Mouse (Mus musculus) embryonic facial prominence, embryonic 13.5 days (tissue): Measurements from ENCODE around the gene Bmp2. TPM values are rescaled to one million over a fixed set of nuclear protein-coding genes. Genes with fewer than 3 reads are reported as not detected.

Source experiments
- ATAC-seq: fragments of 200-750 bp; cut with Nextera tagmentation; 2 replicates; pipeline ENCODE4 v1.8.0; 2017; ENCODE audit warnings: low read depth; ENCODE audit not compliant: insufficient number of reproducible peaks, insufficient read depth, low FRiP score, low TSS enrichment
- H3K27ac ChIP-seq: fragments of 300-500 bp; sonication (generic); 2 replicates; pipeline ENCODE4 v1.5.1; 2015; ENCODE audit warnings: moderate library complexity, mild to moderate bottlenecking, inconsistent platforms
- H3K27me3 ChIP-seq: fragments of 300-500 bp; sonication (generic); 2 replicates; pipeline ENCODE4 v1.6.1; 2015; ENCODE audit warnings: mild to moderate bottlenecking, inconsistent platforms
- H3K36me3 ChIP-seq: fragments of 300-500 bp; sonication (generic); 2 replicates; pipeline ENCODE4 v1.6.1; 2015; ENCODE audit warnings: mild to moderate bottlenecking, inconsistent platforms
- H3K4me1 ChIP-seq: fragments of 300-500 bp; sonication (generic); 2 replicates; pipeline ENCODE4 v1.6.1; 2015; ENCODE audit warnings: inconsistent platforms
- H3K4me2 ChIP-seq: fragments of 300-500 bp; sonication (generic); 2 replicates; pipeline ENCODE4 v1.6.1; 2015; ENCODE audit warnings: moderate library complexity, mild to moderate bottlenecking, inconsistent platforms
- H3K4me3 ChIP-seq: fragments of 300-500 bp; sonication (generic); 2 replicates; pipeline ENCODE4 v1.5.1; 2015; ENCODE audit warnings: mild to moderate bottlenecking, inconsistent platforms
- H3K9ac ChIP-seq: fragments of 300-500 bp; sonication (generic); 2 replicates; pipeline ENCODE4 v1.6.1; 2015; ENCODE audit warnings: mild to moderate bottlenecking, inconsistent platforms
- H3K9me3 ChIP-seq: fragments of 300-500 bp; sonication (generic); 2 replicates; pipeline ENCODE4 v1.6.1; 2016; ENCODE audit warnings: inconsistent platforms
- WGBS: fragments of 180-500 bp; shearing (Covaris S2); methylation state at CpG from one replicate; pipeline ENCODE4 v1.1.7; 2015; ENCODE audit warnings: mixed read lengths; 5-methylcytosine and 5-hydroxymethylcytosine counted together
- microRNA-seq: library from miRNA; unstranded; fragments of <30 nt; microRNA quantifications from one replicate; pipeline ENCODE4, GENCODE M21; 2016
- polyA plus RNA-seq: library from polyadenylated mRNA; unstranded; fragments of >200 nt; fragmentation: Nextera tagmentation; extraction: Ambion mirVana; gene quantifications from 2 replicates; pipeline ENCODE4 v1.2.1, GENCODE M21; 2015

Bmp2 gene
- polyA plus RNA-seq, 1 experiment from 2014 or later, result 24.3 TPM

- H3K4me1 ChIP-seq, result 0 out of 2 replicates have a peak, but pooled peaks cover 4% of the 10 kb centered on the region
- ATAC-seq, result no peak
- WGBS, result 59% methylated on average over 12 of the region's 12 CpGs
- no peaks in the 10 kb centered on the region for H3K9me3 ChIP-seq
- H3K4me2 ChIP-seq, result no peak overlapping the region
- no peaks in the 10 kb centered on the region for H3K36me3 ChIP-seq
- H3K9ac ChIP-seq, result no peak overlapping the region
- H3K27ac ChIP-seq, result no peak overlapping the region
- no peaks in the 10 kb centered on the region for H3K27me3 ChIP-seq
- H3K4me3 ChIP-seq, result no peak overlapping the region
Measured at GRCm38 (mm10) chr2:133591562-133592255, 39.8 kb downstream of the Bmp2 start.

Small RNA genes within 50 kb of the gene (microRNA-seq; reads per million reads assigned to microRNA genes)
- gene Mir3090, result not detected
